Mouse (Mus musculus) brain, embryonic 14.5 days (tissue): ENCODE measurements around the gene Clptm1. TPM values are rescaled to one million over a fixed set of nuclear protein-coding genes. Genes with fewer than 3 reads are reported as not detected.

Source experiments
- DNase-seq: peaks from one replicate; pipeline ENCODE4 v3.0.0-alpha.2; 2011; ENCODE audit warnings: low read depth
- CTCF ChIP-seq: fragments of 200-500 bp; IDR thresholded peaks from 2 replicates; pipeline ENCODE4 v1.5.1; 2012; ENCODE audit warnings: inconsistent platforms, mild to moderate bottlenecking, moderate library complexity, borderline replicate concordance; ENCODE audit not compliant: insufficient read depth, insufficient read length; ENCODE audit errors: extremely low read depth
- POLR2A ChIP-seq: fragments of 200-500 bp; IDR thresholded peaks from 2 replicates; pipeline ENCODE4 v1.6.1; 2012; ENCODE audit warnings: mild to moderate bottlenecking, inconsistent platforms, borderline replicate concordance; ENCODE audit not compliant: poor library complexity, insufficient read depth, insufficient read length, severe bottlenecking; ENCODE audit errors: extremely low read depth
- polyA plus RNA-seq: library from polyadenylated mRNA; depleted of rRNA; stranded (reverse); fragments of >200 nt; gene quantifications from 2 replicates; pipeline ENCODE4 v1.2.3, GENCODE M21; 2012

The Clptm1 gene
- polyA plus RNA-seq, 1 experiment = 114 TPM

GRCm38 (mm10) chr7:19673083-19673699, 8.4 kb upstream of the Clptm1 start:
- no peak for TF ChIP-seq POLR2A
- TF ChIP-seq CTCF = no peak
- no peak for DNase-seq

- DNase-seq = no peak
- TF ChIP-seq POLR2A (no peak), CTCF (no peak)
Measured at GRCm38 (mm10) chr7:19671511-19671910, 6.7 kb upstream of the Clptm1 start.

- TF ChIP-seq POLR2A (no peak), CTCF (peak; percentile 88)
- peak; percentile 96 for DNase-seq
Measured at GRCm38 (mm10) chr7:19668947-19669721, 4.3 kb upstream of the Clptm1 start.

DNA sequence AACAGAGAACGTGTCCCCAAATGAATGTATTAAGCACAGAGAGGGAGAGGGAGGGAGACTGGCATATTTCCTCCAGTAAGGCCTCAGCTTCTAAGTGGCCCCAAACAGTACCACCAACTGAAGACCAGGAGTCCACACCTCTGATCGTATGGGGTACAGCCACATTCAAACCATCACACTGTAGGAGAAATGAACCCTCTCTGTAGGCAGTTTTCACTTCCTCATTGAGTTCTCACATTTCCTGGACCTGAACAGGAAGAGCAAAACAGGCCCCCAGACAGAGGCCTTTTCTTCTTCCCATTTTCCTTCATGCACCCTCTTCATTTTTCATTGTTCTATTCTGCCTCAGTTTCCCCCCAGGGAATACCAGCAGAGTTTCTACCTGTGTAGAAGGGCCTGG, 2.6 kb upstream of the Clptm1 start:
- TF ChIP-seq POLR2A (no peak), CTCF (no peak)
- DNase-seq = no peak

GRCm38 (mm10) chr7:19666750-19667149, 1.9 kb upstream of the Clptm1 start:
- TF ChIP-seq CTCF (no peak), POLR2A (no peak)
- peak; percentile 8 for DNase-seq

- peak; percentile 5 for DNase-seq
- TF ChIP-seq POLR2A = no peak
- TF ChIP-seq CTCF = no peak
Measured at GRCm38 (mm10) chr7:19664455-19664954, 328 bp downstream of the Clptm1 start.

- no peak for DNase-seq
- no peak for TF ChIP-seq POLR2A
- TF ChIP-seq CTCF = no peak
Measured at GRCm38 (mm10) chr7:19663940-19664339, 893 bp downstream of the Clptm1 start.

DNA sequence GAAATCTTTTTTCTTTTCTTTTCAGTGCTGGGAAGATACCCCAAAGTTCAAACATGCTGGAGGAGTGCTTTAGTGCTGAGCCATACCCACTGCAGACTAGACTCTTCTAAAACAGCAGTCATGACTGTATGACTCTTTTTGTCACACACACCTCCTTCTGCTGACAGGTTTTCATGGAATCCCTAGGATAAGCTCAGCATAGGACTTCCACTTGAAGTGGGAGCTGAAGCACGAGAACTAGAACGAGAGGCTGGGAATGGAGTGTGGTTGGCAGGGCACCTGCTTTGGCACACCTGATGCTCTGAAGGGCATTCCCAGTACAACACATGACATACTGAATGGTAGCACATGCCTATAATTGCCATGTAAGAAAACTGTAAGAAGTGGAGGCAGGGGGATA, 12.2 kb downstream of the Clptm1 start:
- no peak for TF ChIP-seq CTCF
- no peak for TF ChIP-seq POLR2A
- DNase-seq = no peak

GRCm38 (mm10) chr7:19651063-19651786, 13.6 kb downstream of the Clptm1 start:
- no peak for TF ChIP-seq CTCF
- TF ChIP-seq POLR2A = no peak
- no peak for DNase-seq

DNA sequence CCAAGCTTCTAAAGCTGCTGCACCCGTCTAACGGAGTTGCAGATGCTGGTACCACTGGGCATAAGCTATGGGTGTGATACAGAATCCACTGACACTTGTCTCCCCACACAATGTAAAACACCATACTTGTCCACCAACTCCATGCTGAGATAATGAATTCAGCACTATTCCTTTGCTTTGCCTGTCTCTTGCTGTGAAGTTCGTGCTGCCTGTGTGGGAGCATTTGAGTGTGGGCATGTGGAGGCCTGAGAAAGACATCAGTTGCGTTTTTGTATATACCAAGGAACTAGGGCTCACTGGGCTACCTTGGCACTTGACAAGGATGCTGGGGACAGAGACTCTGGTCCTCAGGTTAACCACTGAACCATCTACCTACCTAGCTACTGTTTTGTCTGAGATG, 23.6 kb downstream of the Clptm1 start:
- DNase-seq = no peak
- TF ChIP-seq CTCF (no peak), POLR2A (no peak)

DNA sequence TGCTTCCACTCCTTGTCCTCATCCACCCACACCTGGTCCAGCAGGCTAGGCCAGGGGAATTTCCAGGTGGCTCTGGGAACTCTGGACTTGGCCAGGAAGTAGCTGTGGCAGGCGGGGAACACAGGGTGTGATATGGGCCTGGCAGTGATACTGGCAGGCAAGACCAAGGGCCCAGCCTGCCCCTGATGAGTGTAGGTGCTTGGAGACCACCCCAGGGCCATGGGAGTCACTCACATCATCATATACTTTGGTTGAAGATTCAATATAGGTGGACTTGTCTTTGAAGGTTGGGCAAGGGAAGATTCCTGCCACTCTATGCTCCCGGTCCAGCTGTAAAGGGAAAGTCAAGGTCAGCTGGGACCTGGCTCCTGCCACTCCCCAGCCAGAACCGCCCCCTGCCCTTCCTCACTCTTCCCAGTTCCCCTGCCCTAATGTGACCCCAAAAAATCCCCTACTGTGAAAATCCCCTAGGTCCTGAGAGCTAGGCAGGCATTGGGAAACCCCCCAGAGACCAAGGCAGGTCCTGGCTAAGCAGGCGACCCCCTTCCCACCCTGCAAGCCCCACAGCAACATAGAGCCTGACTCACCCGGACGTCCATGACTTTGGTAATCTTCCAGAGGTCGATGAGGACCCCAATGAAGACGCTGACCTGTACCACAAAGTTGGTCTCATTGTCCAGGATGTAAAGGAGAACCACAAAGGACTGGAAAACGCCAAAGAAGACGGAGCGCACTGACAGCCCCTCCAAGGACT, 29.6 kb downstream of the Clptm1 start:
- TF ChIP-seq POLR2A (no peak), CTCF (no peak)
- DNase-seq = no peak

DNA sequence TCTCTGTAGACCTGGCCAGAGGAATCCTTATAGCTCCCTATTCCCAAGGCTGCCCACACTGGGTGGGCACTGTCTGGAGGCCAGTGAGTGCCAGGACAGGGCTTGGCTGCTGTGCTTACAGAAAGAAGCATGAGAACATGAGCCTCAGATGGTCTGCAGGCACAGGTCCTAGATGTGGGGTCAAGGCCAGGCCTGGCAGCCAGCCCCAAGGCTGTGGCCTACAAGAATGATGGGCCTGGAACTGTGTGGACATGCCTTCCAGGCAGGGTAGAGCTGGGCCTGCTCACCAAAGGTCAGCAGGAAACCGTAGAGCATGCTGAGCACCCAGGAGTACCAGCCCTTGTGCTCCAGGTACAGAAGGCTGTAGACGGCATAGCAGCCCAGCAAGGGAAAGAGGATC, 30.2 kb downstream of the Clptm1 start:
- no peak for DNase-seq
- TF ChIP-seq POLR2A (no peak), CTCF (no peak)

DNA sequence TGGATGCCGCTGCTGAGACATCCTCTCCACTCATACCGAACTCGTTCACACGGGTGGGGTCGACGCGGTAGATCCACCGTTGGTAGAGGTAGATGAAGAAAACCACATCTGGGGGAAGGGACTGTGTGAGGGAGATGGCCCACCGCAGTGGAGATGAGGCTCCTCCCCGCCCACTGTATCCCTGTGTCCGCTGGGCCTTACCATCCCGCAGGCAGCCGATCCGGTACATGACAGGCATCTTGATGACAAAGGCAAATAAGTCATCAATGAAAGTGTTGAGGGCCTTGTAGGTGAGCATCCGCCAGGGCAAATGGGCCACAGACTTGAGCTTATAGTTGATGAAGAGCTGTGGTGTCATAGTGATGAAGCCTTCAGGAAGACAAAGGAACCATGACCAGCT, 31.0 kb downstream of the Clptm1 start:
- TF ChIP-seq CTCF (no peak), POLR2A (no peak)
- no peak for DNase-seq

GRCm38 (mm10) chr7:19633197-19633596, 31.6 kb downstream of the Clptm1 start:
- no peak for DNase-seq
- TF ChIP-seq CTCF (no peak), POLR2A (no peak)
